Comparison of ENCODE assay signal across 12 mouse cellular contexts in the genomic region with DNA sequence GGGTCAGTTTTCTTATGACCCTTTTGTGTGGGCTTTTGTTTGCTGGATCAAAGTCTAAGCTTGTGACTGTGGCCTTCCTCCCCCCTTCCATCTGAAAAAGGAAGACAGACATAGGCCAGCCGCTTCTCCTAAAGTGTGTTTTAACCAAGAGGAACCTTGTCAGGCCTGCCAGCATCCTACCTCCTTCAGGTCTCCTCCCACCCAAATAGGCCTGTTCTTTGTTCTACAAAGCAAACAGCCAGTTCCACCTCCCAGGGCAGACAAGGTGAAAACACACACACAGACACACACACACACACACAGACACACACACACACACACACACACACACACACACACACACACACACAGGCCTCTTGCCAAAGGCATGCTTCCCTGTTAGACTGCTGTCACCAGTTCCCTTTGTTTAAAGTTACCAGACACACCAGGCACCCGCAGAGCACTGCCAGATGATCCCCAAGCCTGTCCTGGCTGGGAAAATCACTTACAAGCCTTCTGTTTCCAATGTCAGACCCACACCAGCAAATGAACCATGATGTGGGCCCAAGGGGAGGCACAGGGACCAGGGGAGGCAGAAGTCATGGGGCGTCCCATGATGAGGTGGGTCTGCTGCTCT.
DNase-seq lines count a peak whose midpoint lies in the region; ATAC-seq lines count a peak whose summit lies in the region.
"Had no signal": no experiment of that assay in that cellular context is flagged by ENCODE, and none has a peak within 500 bp of the region (broad histone marks: within the 10 kb centered on the region; RNA-seq: fewer than 3 reads in every experiment).

No protein-coding gene starts in this region.

- H3K4me3 ChIP-seq in hindbrain, embryonic 13.5 days = no peak overlapping the region
- H3K4me3 ChIP-seq in hindbrain, embryonic 14.5 days (replicated peaks; ENCODE audit: low read length) = no peak overlapping the region
- H3K4me3 ChIP-seq in lung, embryonic 15.5 days = no peak overlapping the region
- H3K4me3 ChIP-seq in limb, embryonic 13.5 days = no peak overlapping the region
- H3K4me3 ChIP-seq: hindbrain, embryonic 12.5 days had no signal

- intact Hi-C loops in gastrocnemius, postnatal 36 days (cut with DNase I) = no loop called here

- H3K27ac ChIP-seq in hindbrain, embryonic 13.5 days = peak overlapping the region; percentile 40
- no peak overlapping the region for H3K27ac ChIP-seq in hindbrain, embryonic 14.5 days
- peak overlapping the region; percentile 48 for H3K27ac ChIP-seq in lung, embryonic 15.5 days
- H3K27ac ChIP-seq in limb, embryonic 13.5 days = 0 out of 2 replicates have a peak overlapping the region, but pooled peaks have one; percentile 33
- H3K27ac ChIP-seq: hindbrain, embryonic 12.5 days; liver, embryonic 14.5 days had no signal

- H3K36me3 ChIP-seq in hindbrain, embryonic 13.5 days = no peaks in the 10 kb centered on the region
- H3K36me3 ChIP-seq in hindbrain, embryonic 14.5 days (replicated peaks; ENCODE audit: control insufficient read depth, insufficient read depth) = no peaks in the 10 kb centered on the region
- no peaks in the 10 kb centered on the region for H3K36me3 ChIP-seq in lung, embryonic 15.5 days
- 0 out of 2 replicates have a peak, but pooled peaks cover 3% of the 10 kb centered on the region for H3K36me3 ChIP-seq in limb, embryonic 13.5 days
- H3K36me3 ChIP-seq: hindbrain, embryonic 12.5 days had no signal

- peaks cover 5% of the 10 kb centered on the region for H3K4me1 ChIP-seq in hindbrain, embryonic 13.5 days (replicated peaks)
- H3K4me1 ChIP-seq in hindbrain, embryonic 14.5 days (replicated peaks; ENCODE audit: control insufficient read depth, insufficient read depth, low read length) = no peaks in the 10 kb centered on the region
- H3K4me1 ChIP-seq in lung, embryonic 15.5 days = peaks cover 24% of the 10 kb centered on the region
- peaks cover 21% of the 10 kb centered on the region for H3K4me1 ChIP-seq in limb, embryonic 13.5 days

- H3K9me3 ChIP-seq in hindbrain, embryonic 13.5 days = no peaks in the 10 kb centered on the region
- H3K9me3 ChIP-seq in hindbrain, embryonic 14.5 days (ENCODE audit: control insufficient read depth, low read length) = no peaks in the 10 kb centered on the region
- no peaks in the 10 kb centered on the region for H3K9me3 ChIP-seq in lung, embryonic 15.5 days
- no peaks in the 10 kb centered on the region for H3K9me3 ChIP-seq in limb, embryonic 13.5 days
- H3K9me3 ChIP-seq: hindbrain, embryonic 12.5 days had no signal

- H3K9ac ChIP-seq in hindbrain, embryonic 13.5 days = no peak overlapping the region
- no peak overlapping the region for H3K9ac ChIP-seq in hindbrain, embryonic 14.5 days
- H3K9ac ChIP-seq in lung, embryonic 15.5 days = no peak overlapping the region
- no peak overlapping the region for H3K9ac ChIP-seq in limb, embryonic 13.5 days
- H3K9ac ChIP-seq: hindbrain, embryonic 12.5 days; liver, embryonic 14.5 days had no signal

- WGBS in hindbrain, embryonic 13.5 days = 41% methylated on average over 3 of the region's 3 CpGs
- WGBS in hindbrain, embryonic 14.5 days = 38% methylated on average over 3 of the region's 3 CpGs
- WGBS in lung, embryonic 15.5 days = 49% methylated on average over 3 of the region's 3 CpGs
- WGBS in limb, embryonic 13.5 days = 53% methylated on average over 3 of the region's 3 CpGs

- peak; percentile 17 for DNase-seq in embryo, embryonic 10 days (ENCODE audit: low spot score)
- no peak for DNase-seq in embryo, embryonic 11 days
- DNase-seq in hindbrain, embryonic 14.5 days (ENCODE audit: low spot score) = no peak
- no peak for DNase-seq in lung, postnatal 14 days
- no peak for DNase-seq in gastrocnemius, postnatal 36 days
- DNase-seq: adrenal gland, adult 8-10 months; thymus, postnatal 36 days had no signal

- no peak overlapping the region for H3K4me2 ChIP-seq in hindbrain, embryonic 13.5 days
- H3K4me2 ChIP-seq in hindbrain, embryonic 14.5 days (replicated peaks) = no peak overlapping the region
- H3K4me2 ChIP-seq in lung, embryonic 15.5 days = no peak overlapping the region
- no peak overlapping the region for H3K4me2 ChIP-seq in limb, embryonic 13.5 days (replicated peaks)
- H3K4me2 ChIP-seq: hindbrain, embryonic 12.5 days had no signal

- ATAC-seq in hindbrain, embryonic 13.5 days (ENCODE audit: low FRiP score) = no peak
- no peak for ATAC-seq in hindbrain, embryonic 14.5 days (ENCODE audit: low FRiP score)
- ATAC-seq in lung, embryonic 15.5 days (ENCODE audit: borderline replicate concordance, extremely low read depth, low FRiP score, low TSS enrichment) = no peak; the same call in 1 of the 2 replicates
- no peak for ATAC-seq in limb, embryonic 13.5 days (ENCODE audit: low FRiP score, low read depth)

- H3K27me3 ChIP-seq in hindbrain, embryonic 13.5 days = no peaks in the 10 kb centered on the region
- H3K27me3 ChIP-seq in hindbrain, embryonic 14.5 days (ENCODE audit: control insufficient read depth, insufficient read depth, low read length) = no peaks in the 10 kb centered on the region
- H3K27me3 ChIP-seq in lung, embryonic 15.5 days = no peaks in the 10 kb centered on the region
- no peaks in the 10 kb centered on the region for H3K27me3 ChIP-seq in limb, embryonic 13.5 days
- H3K27me3 ChIP-seq: hindbrain, embryonic 12.5 days had no signal
